Mouse (Mus musculus) liver, adult 2 months (tissue): ENCODE results near the gene Gm15262. TPM values are rescaled to one million over a fixed set of nuclear protein-coding genes. Genes with fewer than 3 reads are reported as not detected.
"Not testable (repeated sequence)": the region's sequence is repeated elsewhere in the genome, so short reads cannot be mapped to it uniquely, and the experiment has no call there.

Experiments
- DNase-seq: peaks from one replicate; pipeline ENCODE4 v3.0.0-alpha.2; 2011; ENCODE audit warnings: low read depth, low spot score; ENCODE audit errors: extremely low read depth
- H3K27ac ChIP-seq: fragments of 200-500 bp; replicated peaks from 2 replicates; pipeline ENCODE4 v1.5.1; 2012; ENCODE audit warnings: low read depth, mild to moderate bottlenecking, control low read depth, inconsistent platforms, low read length; ENCODE audit not compliant: insufficient read depth
- H3K27me3 ChIP-seq: fragments of 200-500 bp; 2 replicates; pipeline ENCODE4 v1.6.1; 2012; ENCODE audit warnings: mild to moderate bottlenecking, moderate library complexity, low read length, inconsistent platforms; ENCODE audit not compliant: control insufficient read depth, insufficient read depth
- H3K36me3 ChIP-seq: fragments of 200-500 bp; 2 replicates; pipeline ENCODE4 v1.6.1; 2012; ENCODE audit warnings: low read length, inconsistent platforms; ENCODE audit not compliant: control insufficient read depth, insufficient read depth
- H3K4me1 ChIP-seq: fragments of 200-500 bp; 2 replicates; pipeline ENCODE4 v1.6.1; 2011; ENCODE audit warnings: low read length; ENCODE audit not compliant: control insufficient read depth, insufficient read depth
- H3K4me3 ChIP-seq: fragments of 200-500 bp; 2 replicates; pipeline ENCODE4 v1.5.1; 2011; ENCODE audit warnings: low read depth, mild to moderate bottlenecking, control low read depth, low read length, moderate library complexity; ENCODE audit not compliant: insufficient read depth
- H3K79me2 ChIP-seq: fragments of 200-500 bp; 2 replicates; pipeline ENCODE4 v1.6.1; 2012; ENCODE audit warnings: inconsistent platforms, mild to moderate bottlenecking, low read length, moderate library complexity; ENCODE audit not compliant: control insufficient read depth, insufficient read depth
- H3K9ac ChIP-seq: fragments of 200-500 bp; 2 replicates; pipeline ENCODE4 v1.6.1; 2012; ENCODE audit warnings: low read depth, mild to moderate bottlenecking, control low read depth, inconsistent platforms, low read length
- CTCF ChIP-seq: fragments of 200-500 bp; IDR thresholded peaks from 2 replicates; pipeline ENCODE4 v1.5.1; 2011; ENCODE audit warnings: low read depth, low read length, control low read depth
- POLR2A ChIP-seq: fragments of 200-500 bp; IDR thresholded peaks from 2 replicates; pipeline ENCODE4 v1.6.1; 2011; ENCODE audit warnings: low read length, control low read depth; ENCODE audit not compliant: insufficient read depth; ENCODE audit errors: extremely low read depth
- WGBS: fragments of 180-500 bp; shearing (Covaris S2); methylation state at CpG from one replicate; pipeline ENCODE4 v1.1.7; 2018; 5-methylcytosine and 5-hydroxymethylcytosine counted together
- polyA plus RNA-seq: library from polyadenylated mRNA; depleted of rRNA; stranded (reverse); fragments of >200 nt; gene quantifications from 2 replicates; pipeline ENCODE4 v1.2.3, GENCODE M21; 2012; rRNA removed
- total RNA-seq: library from RNA; depleted of rRNA; stranded (reverse); fragments of >200 nt; gene quantifications from 2 replicates; pipeline ENCODE4 v1.2.3, GENCODE M21; 2014; rRNA removed

Gm15262 gene
- total RNA-seq (not detected in 2 replicates), polyA plus RNA-seq (not detected in 2 replicates)

- H3K36me3 ChIP-seq, result not testable (repeated sequence)
These were observed at the start of gene Gm15262 for GRCm38 (mm10) chrX:161287156-161287555. Gene Gm15262, plus strand, starts transcription at chrX:161287456.

GRCm38 (mm10) chrX:161308131-161308530 is 20.9 kb downstream of the Gm15262 start:
- H3K27me3 ChIP-seq, result no peaks in the 10 kb centered on the region
- no peak for DNase-seq
- H3K4me1 ChIP-seq, result no peaks in the 10 kb centered on the region
- H3K79me2 ChIP-seq, result no peaks in the 10 kb centered on the region
- no peak overlapping the region for H3K9ac ChIP-seq
- H3K27ac ChIP-seq, result no peak overlapping the region
- WGBS, result 100% methylated on average over 1 of the region's 1 CpGs
- no peaks in the 10 kb centered on the region for H3K36me3 ChIP-seq
- no peak for TF ChIP-seq CTCF
- no peak for TF ChIP-seq POLR2A
- no peak overlapping the region for H3K4me3 ChIP-seq

More at GRCm38 (mm10) chrX:161287156-161287555, at the start of gene Gm15262:
- not testable (repeated sequence) for DNase-seq, H3K4me1 ChIP-seq, H3K27ac ChIP-seq, H3K79me2 ChIP-seq, H3K9ac ChIP-seq, H3K4me3 ChIP-seq, H3K27me3 ChIP-seq
- 83% methylated on average over 2 of the region's 2 CpGs for WGBS

- H3K79me2 ChIP-seq, result no peaks in the 10 kb centered on the region
- no peak overlapping the region for H3K9ac ChIP-seq
- no peaks in the 10 kb centered on the region for H3K27me3 ChIP-seq
- no peaks in the 10 kb centered on the region for H3K4me1 ChIP-seq
- TF ChIP-seq CTCF (no peak), POLR2A (no peak)
- no peaks in the 10 kb centered on the region for H3K36me3 ChIP-seq
- no peak for DNase-seq
- H3K4me3 ChIP-seq, result no peak overlapping the region
- no peak overlapping the region for H3K27ac ChIP-seq
These were observed 29.2 kb downstream of the Gm15262 start for GRCm38 (mm10) chrX:161316443-161316842.

GRCm38 (mm10) chrX:161370927-161371326 is 83.7 kb downstream of the Gm15262 start:
- Histone ChIP-seq H3K36me3 (no peaks in the 10 kb centered on the region), H3K79me2 (no peaks in the 10 kb centered on the region), H3K4me1 (no peaks in the 10 kb centered on the region), H3K27ac (no peak overlapping the region), H3K27me3 (no peaks in the 10 kb centered on the region), H3K4me3 (no peak overlapping the region), H3K9ac (no peak overlapping the region)
- TF ChIP-seq POLR2A (no peak), CTCF (peak; percentile 11; the same call in 1 of the 2 replicates)
- DNase-seq, result peak; percentile 14
- WGBS, result 34% methylated on average over 11 of the region's 11 CpGs

- no peaks in the 10 kb centered on the region for H3K36me3 ChIP-seq
- no peak for TF ChIP-seq POLR2A
- no peak for TF ChIP-seq CTCF
- no peak overlapping the region for H3K4me3 ChIP-seq
- DNase-seq, result peak; percentile 70
- H3K79me2 ChIP-seq, result no peaks in the 10 kb centered on the region
- no peak overlapping the region for H3K9ac ChIP-seq
- 13% methylated on average over 3 of the region's 3 CpGs for WGBS
- no peak overlapping the region for H3K27ac ChIP-seq
- no peaks in the 10 kb centered on the region for H3K27me3 ChIP-seq
- no peaks in the 10 kb centered on the region for H3K4me1 ChIP-seq
These were observed 84.2 kb downstream of the Gm15262 start for GRCm38 (mm10) chrX:161371461-161371860.

GRCm38 (mm10) chrX:161375568-161375967 is 88.3 kb downstream of the Gm15262 start:
- TF ChIP-seq CTCF (no peak), POLR2A (no peak)
- Histone ChIP-seq H3K27me3 (no peaks in the 10 kb centered on the region), H3K36me3 (no peaks in the 10 kb centered on the region), H3K4me3 (no peak overlapping the region), H3K27ac (no peak overlapping the region), H3K79me2 (no peaks in the 10 kb centered on the region), H3K9ac (no peak overlapping the region), H3K4me1 (no peaks in the 10 kb centered on the region)
- WGBS, result 55% methylated on average over 1 of the region's 1 CpGs
- no peak for DNase-seq
